Mouse (Mus musculus): Measurements from ENCODE around the gene Nudt4. TPM values are rescaled to one million over a fixed set of nuclear protein-coding genes. Genes with fewer than 3 reads are reported as not detected.

The Nudt4 gene
- not detected in 2 replicates for polyA plus RNA-seq (2012; ENCODE audit: insufficient read depth, insufficient read length, low replicate concordance, missing spikeins)

DNA sequence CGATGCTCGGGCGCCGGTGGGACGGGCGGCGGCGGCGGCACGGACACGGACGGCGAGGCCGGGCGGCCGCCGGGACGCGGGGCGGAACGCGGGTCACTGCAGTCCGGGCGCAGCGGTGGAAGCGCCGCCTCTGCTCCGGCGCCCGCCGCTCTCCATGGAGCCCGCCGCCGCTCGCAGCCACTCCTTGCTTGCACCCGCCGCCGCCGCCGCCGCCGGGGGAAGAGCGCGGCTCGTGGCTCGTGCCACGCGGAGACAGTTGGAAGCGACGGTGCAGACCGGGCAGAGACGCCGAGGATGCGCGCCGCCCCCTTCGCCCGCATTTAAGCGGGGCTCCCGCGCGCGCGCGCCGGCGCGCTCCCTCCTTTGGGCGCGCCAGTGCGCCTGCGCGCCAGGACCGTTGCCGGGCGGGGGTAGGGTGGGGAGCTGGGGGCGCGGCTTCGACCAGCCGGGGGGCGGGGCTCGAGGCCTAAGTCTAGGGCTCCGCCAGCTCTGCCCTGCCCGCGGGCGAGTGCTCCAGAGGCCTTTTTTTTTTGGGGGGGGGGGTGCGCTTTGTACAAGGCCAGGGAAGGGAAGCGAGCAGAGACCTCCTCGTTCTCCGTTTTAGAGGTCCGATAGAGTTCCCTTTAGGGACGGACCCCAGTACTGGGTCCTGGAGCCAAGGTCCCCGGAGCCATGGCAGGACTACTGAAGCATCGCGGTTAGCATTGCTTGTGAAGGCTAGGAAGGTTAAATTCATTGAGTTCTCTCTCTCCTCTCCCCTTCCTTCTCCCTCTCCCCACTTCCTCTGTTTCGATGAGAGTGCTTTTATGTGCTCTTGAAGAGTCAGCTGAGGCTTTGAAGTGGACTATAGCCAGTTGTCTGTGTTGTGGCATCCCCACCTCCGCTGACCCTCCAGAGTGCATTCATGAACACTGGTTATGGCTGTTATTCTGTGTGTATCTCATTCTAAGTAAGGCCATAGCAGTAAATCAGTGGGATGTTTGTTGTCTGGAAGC is at the start of gene Nudt4:
Gene Nudt4, minus strand, starts transcription at position 296 of the 995 bp plus-strand sequence.
- Histone ChIP-seq H3K4me1 (ENCODE audit: control insufficient read depth, insufficient read depth, low read length) (peaks cover 4% of the 10 kb centered on the region; the same call in 1 of the 2 replicates), H3K27ac (ENCODE audit: insufficient read depth, low read depth, low read length) (peak within 1 kb of the TSS; percentile 61), H3K4me3 (ENCODE audit: insufficient read depth, low read depth, low read length) (peak within 1 kb of the TSS; percentile 71)
- TF ChIP-seq CTCF (IDR thresholded peaks at IDR 0.05; ENCODE audit: insufficient read depth, low read depth, low read length) (no peak), POLR2A (IDR thresholded peaks at IDR 0.05; ENCODE audit: insufficient read depth, low read depth, low read length) (peak; percentile 96)
- 1% methylated on average over 94 of the region's 97 CpGs for WGBS

DNA sequence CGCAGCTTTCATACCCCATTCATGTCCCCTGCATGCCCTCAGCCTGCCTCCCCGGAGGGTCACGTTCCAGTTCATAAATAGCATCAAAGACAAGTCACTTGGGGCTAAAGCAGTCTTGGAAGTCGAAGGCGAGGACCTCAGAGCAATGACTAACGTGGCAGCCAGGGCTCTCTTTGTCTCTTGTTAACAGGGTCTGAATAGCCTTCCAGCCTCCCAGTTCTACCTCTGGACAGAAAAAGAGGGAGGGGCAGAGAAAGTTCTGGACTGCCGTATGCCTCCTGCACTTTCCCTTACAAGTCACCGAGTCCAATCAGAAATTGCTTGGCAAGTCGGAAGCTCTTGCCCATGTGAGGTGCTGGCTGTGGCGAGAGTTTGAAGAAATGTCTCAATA is 47.4 kb upstream of the Nudt4 start:
- no peak for TF ChIP-seq CTCF (IDR thresholded peaks at IDR 0.05; ENCODE audit: insufficient read depth, low read depth, low read length)
- TF ChIP-seq POLR2A (IDR thresholded peaks at IDR 0.05; ENCODE audit: insufficient read depth, low read depth, low read length), result no peak
- no peak overlapping the region for H3K27ac ChIP-seq (ENCODE audit: insufficient read depth, low read depth, low read length)
- 42% methylated on average over 10 of the region's 10 CpGs for WGBS
- H3K4me1 ChIP-seq (ENCODE audit: control insufficient read depth, insufficient read depth, low read length), result peaks cover 4% of the 10 kb centered on the region; the same call in 1 of the 2 replicates
- H3K4me3 ChIP-seq (ENCODE audit: insufficient read depth, low read depth, low read length), result no peak overlapping the region

DNA sequence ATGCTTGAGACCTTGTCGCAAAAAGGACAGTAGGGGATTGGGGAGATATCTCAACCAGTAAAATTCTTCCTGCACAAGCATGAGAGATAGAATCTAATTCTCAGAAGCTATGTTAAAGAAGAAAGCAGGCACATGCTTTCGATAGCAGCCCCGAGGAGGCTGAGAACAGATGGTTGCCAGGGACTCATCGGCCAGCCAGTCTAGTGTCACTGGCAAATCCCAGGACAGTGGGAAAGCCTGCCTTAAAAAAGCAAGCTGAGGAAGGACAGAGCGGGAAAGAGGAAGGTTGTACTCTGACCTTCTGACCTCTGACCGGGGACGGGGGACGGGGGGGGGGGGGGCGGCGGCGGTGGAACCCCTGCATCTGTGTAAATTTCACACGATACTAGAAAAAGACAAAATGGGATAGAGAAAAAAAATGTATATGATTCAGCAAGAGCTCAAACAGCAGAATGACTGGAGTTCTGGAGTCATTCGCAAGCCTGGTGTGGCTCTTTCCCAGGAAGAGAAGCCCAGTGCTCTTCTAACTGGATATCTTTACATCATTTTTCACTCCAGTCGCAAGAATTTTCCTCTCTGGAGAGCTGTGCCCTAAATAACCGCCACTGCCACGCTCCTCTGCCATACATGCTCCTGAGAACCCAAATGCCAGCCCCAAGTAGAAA is 46.9 kb upstream of the Nudt4 start:
- no peak overlapping the region for H3K4me3 ChIP-seq (ENCODE audit: insufficient read depth, low read depth, low read length)
- TF ChIP-seq POLR2A (IDR thresholded peaks at IDR 0.05; ENCODE audit: insufficient read depth, low read depth, low read length) (no peak), CTCF (IDR thresholded peaks at IDR 0.05; ENCODE audit: insufficient read depth, low read depth, low read length) (no peak)
- WGBS, result 63% methylated on average over 16 of the region's 16 CpGs
- 0 out of 2 replicates have a peak, but pooled peaks cover 2% of the 10 kb centered on the region for H3K4me1 ChIP-seq (ENCODE audit: control insufficient read depth, insufficient read depth, low read length)
- H3K27ac ChIP-seq (ENCODE audit: insufficient read depth, low read depth, low read length), result no peak overlapping the region

- H3K4me3 ChIP-seq (ENCODE audit: insufficient read depth, low read depth, low read length), result no peak overlapping the region
- no peak overlapping the region for H3K27ac ChIP-seq (ENCODE audit: insufficient read depth, low read depth, low read length)
- 77% methylated on average over 22 of the region's 22 CpGs for WGBS
- no peak for TF ChIP-seq POLR2A (IDR thresholded peaks at IDR 0.05; ENCODE audit: insufficient read depth, low read depth, low read length)
- 0 out of 2 replicates have a peak, but pooled peaks cover 2% of the 10 kb centered on the region for H3K4me1 ChIP-seq (ENCODE audit: control insufficient read depth, insufficient read depth, low read length)
Observed at GRCm38 (mm10) chr10:95604979-95605613, 41.1 kb upstream of the Nudt4 start.

GRCm38 (mm10) chr10:95600527-95600926 is 36.6 kb upstream of the Nudt4 start:
- H3K4me1 ChIP-seq (ENCODE audit: control insufficient read depth, insufficient read depth, low read length), result 0 out of 2 replicates have a peak, but pooled peaks cover 2% of the 10 kb centered on the region
- WGBS, result 62% methylated on average over 5 of the region's 5 CpGs
- no peak for TF ChIP-seq CTCF (IDR thresholded peaks at IDR 0.05; ENCODE audit: insufficient read depth, low read depth, low read length)
- TF ChIP-seq POLR2A (IDR thresholded peaks at IDR 0.05; ENCODE audit: insufficient read depth, low read depth, low read length), result no peak
- H3K27ac ChIP-seq (ENCODE audit: insufficient read depth, low read depth, low read length), result no peak overlapping the region
- no peak overlapping the region for H3K4me3 ChIP-seq (ENCODE audit: insufficient read depth, low read depth, low read length)

DNA sequence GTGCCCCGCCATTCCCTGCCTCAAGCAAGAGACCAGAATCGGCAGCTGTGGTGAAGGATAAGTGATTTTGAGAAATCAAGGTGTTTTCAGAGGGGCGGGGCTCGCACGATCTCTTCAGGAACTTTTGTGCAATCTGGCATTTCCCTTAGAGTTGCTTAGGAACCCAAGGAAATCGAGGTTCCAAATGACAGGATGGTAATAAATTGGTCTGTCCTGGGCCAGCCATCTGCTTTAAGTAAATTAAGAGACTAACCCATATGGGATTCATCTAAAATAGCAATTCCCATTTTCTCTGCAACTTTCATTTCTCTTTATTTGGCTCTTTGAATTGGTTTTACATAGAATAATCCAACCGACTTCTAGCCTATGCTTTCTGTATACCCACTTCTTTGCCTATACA is 35.8 kb upstream of the Nudt4 start:
- H3K4me1 ChIP-seq (ENCODE audit: control insufficient read depth, insufficient read depth, low read length), result no peaks in the 10 kb centered on the region
- no peak overlapping the region for H3K27ac ChIP-seq (ENCODE audit: insufficient read depth, low read depth, low read length)
- TF ChIP-seq CTCF (IDR thresholded peaks at IDR 0.05; ENCODE audit: insufficient read depth, low read depth, low read length), result no peak
- TF ChIP-seq POLR2A (IDR thresholded peaks at IDR 0.05; ENCODE audit: insufficient read depth, low read depth, low read length), result no peak
- whole genome bisulfite sequencing, result 88% methylated on average over 7 of the region's 7 CpGs
- no peak overlapping the region for H3K4me3 ChIP-seq (ENCODE audit: insufficient read depth, low read depth, low read length)

- Histone ChIP-seq H3K27ac (ENCODE audit: insufficient read depth, low read depth, low read length) (no peak overlapping the region), H3K4me1 (ENCODE audit: control insufficient read depth, insufficient read depth, low read length) (no peaks in the 10 kb centered on the region), H3K4me3 (ENCODE audit: insufficient read depth, low read depth, low read length) (no peak overlapping the region)
- WGBS, result 91% methylated on average over 15 of the region's 15 CpGs
- TF ChIP-seq POLR2A (IDR thresholded peaks at IDR 0.05; ENCODE audit: insufficient read depth, low read depth, low read length) (no peak), CTCF (IDR thresholded peaks at IDR 0.05; ENCODE audit: insufficient read depth, low read depth, low read length) (no peak)
Observed at GRCm38 (mm10) chr10:95598056-95598587, 34.2 kb upstream of the Nudt4 start.

DNA sequence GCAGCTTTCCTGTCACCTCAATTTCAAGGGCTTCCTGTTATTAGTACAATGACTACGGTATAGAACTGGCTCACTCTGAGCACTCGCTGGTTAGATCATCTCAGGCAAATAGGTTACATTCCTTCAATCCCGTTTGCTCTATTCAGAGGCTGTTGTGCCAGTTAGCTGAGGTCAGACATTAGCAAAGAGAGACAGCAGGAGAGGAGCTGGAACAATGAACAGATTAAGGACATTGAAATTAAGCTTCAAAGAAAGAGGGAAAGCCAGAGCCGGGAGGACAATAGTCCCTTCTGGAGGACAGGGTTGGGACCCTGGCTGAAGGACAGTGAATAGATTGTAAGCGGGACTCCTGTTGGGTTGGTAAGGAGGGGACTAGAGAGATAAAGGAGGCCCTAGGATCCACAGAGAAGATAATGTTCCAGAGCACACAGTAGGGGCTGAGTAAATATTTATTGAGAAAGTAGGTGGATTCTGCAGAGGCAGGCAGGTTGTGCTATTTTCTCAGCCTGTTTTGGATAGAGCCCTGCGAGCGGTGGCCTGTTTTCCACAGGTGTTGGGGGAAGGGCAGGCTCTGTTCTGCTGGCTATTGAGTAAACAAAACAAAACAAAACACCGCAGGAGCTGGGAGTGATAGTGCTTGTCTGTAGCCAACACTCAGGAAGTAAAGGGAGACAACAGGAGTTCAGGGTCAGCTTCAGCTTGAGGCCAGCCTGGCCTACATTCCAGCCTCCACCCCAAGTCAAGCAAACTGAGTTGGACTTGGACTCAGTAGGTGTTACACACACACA is 32.1 kb upstream of the Nudt4 start:
- no peak overlapping the region for H3K27ac ChIP-seq (ENCODE audit: insufficient read depth, low read depth, low read length)
- H3K4me1 ChIP-seq (ENCODE audit: control insufficient read depth, insufficient read depth, low read length), result no peaks in the 10 kb centered on the region
- 67% methylated on average over 8 of the region's 8 CpGs for WGBS
- H3K4me3 ChIP-seq (ENCODE audit: insufficient read depth, low read depth, low read length), result no peak overlapping the region
- no peak for TF ChIP-seq POLR2A (IDR thresholded peaks at IDR 0.05; ENCODE audit: insufficient read depth, low read depth, low read length)
- TF ChIP-seq CTCF (IDR thresholded peaks at IDR 0.05; ENCODE audit: insufficient read depth, low read depth, low read length), result no peak

All from olfactory bulb, adult 2 months (tissue).